Mouse (Mus musculus) limb, embryonic 11.5 days (tissue): ENCODE measurements at regions not wholly inside any gene's neighbourhood (a gene's known extent, or its start where the extent isn't known, plus 50 kb on each side); places are given as distances from the start of the nearest gene placed in this dataset.

Experiments
- ATAC-seq: fragments of 200-750 bp; cut with Nextera tagmentation; 2 replicates; pipeline ENCODE4 v1.8.0; 2017; ENCODE audit warnings: low read depth; ENCODE audit not compliant: insufficient number of reproducible peaks, low FRiP score, low TSS enrichment
- DNase-seq: peaks from one replicate; pipeline ENCODE4 v3.0.0-alpha.2; 2015; ENCODE audit warnings: low spot score
- H3K27ac ChIP-seq: fragments of 300-500 bp; sonication (generic); replicated peaks from 2 replicates; pipeline ENCODE4 v1.5.1; 2014; ENCODE audit warnings: low read depth, mild to moderate bottlenecking, low read length
- H3K27me3 ChIP-seq: fragments of 300-500 bp; sonication (generic); 2 replicates; pipeline ENCODE4 v1.6.1; 2014; ENCODE audit warnings: mild to moderate bottlenecking, low read length, mixed read lengths; ENCODE audit not compliant: control insufficient read depth, insufficient read depth
- H3K36me3 ChIP-seq: fragments of 300-500 bp; sonication (generic); 2 replicates; pipeline ENCODE4 v1.6.1; 2014; ENCODE audit warnings: mild to moderate bottlenecking, low read length, moderate library complexity, mixed read lengths; ENCODE audit not compliant: control insufficient read depth, insufficient read depth
- H3K4me1 ChIP-seq: fragments of 300-500 bp; sonication (generic); 2 replicates; pipeline ENCODE4 v1.6.1; 2014; ENCODE audit warnings: low read length, mixed read lengths; ENCODE audit not compliant: control insufficient read depth, insufficient read depth
- H3K4me2 ChIP-seq: fragments of 300-500 bp; sonication (generic); 2 replicates; pipeline ENCODE4 v1.6.1; 2014; ENCODE audit warnings: low read depth, mild to moderate bottlenecking, moderate library complexity; ENCODE audit not compliant: severe bottlenecking
- H3K4me3 ChIP-seq: fragments of 300-500 bp; sonication (generic); 2 replicates; pipeline ENCODE4 v1.5.1; 2014; ENCODE audit warnings: low read depth, low read length
- H3K9ac ChIP-seq: fragments of 300-500 bp; sonication (generic); 2 replicates; pipeline ENCODE4 v1.6.1; 2014; ENCODE audit warnings: mild to moderate bottlenecking, low read length
- H3K9me3 ChIP-seq: fragments of 300-500 bp; sonication (generic); 2 replicates; pipeline ENCODE4 v1.6.1; 2016; ENCODE audit warnings: low read length; ENCODE audit not compliant: control insufficient read depth
- WGBS: fragments of 180-500 bp; shearing (Covaris S2); extraction: QIAGEN DNeasy Blood & Tissue Kit; methylation state at CpG from one replicate; pipeline ENCODE4 v1.1.7; 2014; 5-methylcytosine and 5-hydroxymethylcytosine counted together

DNA sequence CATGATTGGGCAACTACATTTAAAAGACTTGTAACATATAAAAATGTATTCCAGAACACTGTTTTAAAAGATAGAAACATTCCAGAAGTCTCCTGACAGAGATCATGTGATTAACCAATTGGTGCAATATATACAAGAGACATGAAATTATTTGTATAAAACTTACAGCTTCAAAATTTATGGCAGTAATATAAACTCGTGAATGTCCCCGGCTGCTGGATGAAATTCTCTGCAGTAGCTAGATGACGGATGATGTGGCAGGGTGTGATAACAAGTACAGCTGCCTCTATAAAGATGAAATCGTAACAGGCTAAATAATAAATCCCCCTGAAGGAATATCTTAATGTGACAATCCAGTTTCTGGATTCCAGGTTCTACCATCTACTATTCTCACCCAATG lies 191.0 kb downstream of the Twistnb start:
- WGBS, result 55% methylated on average over 4 of the region's 4 CpGs
- no peaks in the 10 kb centered on the region for H3K4me1 ChIP-seq
- no peak overlapping the region for H3K4me3 ChIP-seq
- DNase-seq (no peak), ATAC-seq (no peak)
- H3K36me3 ChIP-seq, result no peaks in the 10 kb centered on the region
- H3K27me3 ChIP-seq, result no peaks in the 10 kb centered on the region
- no peak overlapping the region for H3K4me2 ChIP-seq
- no peaks in the 10 kb centered on the region for H3K9me3 ChIP-seq
- H3K9ac ChIP-seq, result no peak overlapping the region
- no peak overlapping the region for H3K27ac ChIP-seq

DNA sequence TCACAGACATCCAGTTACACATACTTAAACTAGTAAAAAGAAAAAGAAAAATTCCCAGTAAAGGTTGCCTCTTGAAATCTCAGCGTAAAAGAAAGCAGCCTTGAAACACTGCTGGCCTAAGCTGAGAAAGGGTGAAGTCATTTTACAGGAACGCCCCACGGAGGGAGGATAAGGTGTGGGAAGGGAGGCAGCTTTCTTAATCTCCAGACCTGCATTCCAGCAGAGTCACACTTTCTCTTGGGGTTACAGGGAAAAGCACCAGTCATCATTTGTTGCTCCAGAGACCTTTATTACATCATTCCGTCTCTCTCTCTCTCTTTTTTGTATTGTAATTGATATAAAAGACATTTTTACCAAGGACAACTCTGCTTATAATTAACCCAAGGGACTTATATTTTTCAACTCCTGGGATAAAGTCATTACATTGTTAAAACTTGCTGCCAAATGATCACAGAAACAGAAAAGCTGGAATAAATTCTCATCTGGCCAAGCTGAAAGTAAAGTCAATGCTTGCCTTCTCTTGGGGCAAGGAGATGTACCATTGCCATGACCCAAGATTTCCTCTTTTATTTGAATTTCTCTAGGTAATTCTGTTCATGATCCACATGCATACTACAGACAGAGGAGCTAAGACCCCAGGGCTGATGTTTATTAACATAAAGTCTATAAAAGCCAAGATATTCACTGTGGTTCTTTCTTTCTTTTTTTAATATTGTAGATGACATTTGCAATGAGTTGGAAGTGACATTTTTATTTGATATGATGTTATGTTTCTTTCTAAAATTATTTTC lies 196.9 kb downstream of the Twistnb start:
- Histone ChIP-seq H3K27ac (no peak overlapping the region), H3K36me3 (no peaks in the 10 kb centered on the region), H3K4me2 (no peak overlapping the region), H3K4me1 (no peaks in the 10 kb centered on the region), H3K9me3 (no peaks in the 10 kb centered on the region), H3K27me3 (no peaks in the 10 kb centered on the region), H3K4me3 (no peak overlapping the region), H3K9ac (no peak overlapping the region)
- no peak for DNase-seq
- ATAC-seq, result no peak
- WGBS, result 70% methylated on average over 4 of the region's 4 CpGs

DNA sequence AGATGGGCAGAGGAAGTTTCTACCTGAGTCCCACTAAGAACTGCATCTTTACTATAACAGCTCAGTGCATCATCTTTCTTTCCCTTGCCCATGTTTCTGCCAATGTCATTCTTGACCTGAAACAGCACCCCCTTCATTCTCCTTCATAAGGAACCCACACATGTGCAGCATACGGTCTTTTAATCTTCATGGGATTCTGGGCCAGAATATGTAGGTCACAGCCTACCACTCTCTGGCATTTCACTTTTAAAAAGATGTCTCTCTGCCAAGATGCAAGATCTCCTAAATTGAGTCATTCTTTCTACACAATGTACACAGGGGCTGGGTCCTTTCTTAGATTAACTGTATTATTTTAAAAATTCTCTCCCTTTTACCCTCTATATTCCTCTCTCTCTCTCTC lies 223.2 kb downstream of the Twistnb start:
- Histone ChIP-seq H3K4me1 (no peaks in the 10 kb centered on the region), H3K4me2 (no peak overlapping the region), H3K9ac (no peak overlapping the region), H3K27me3 (no peaks in the 10 kb centered on the region), H3K36me3 (no peaks in the 10 kb centered on the region), H3K4me3 (no peak overlapping the region), H3K9me3 (no peaks in the 10 kb centered on the region), H3K27ac (no peak overlapping the region)
- 86% methylated on average over 1 of the region's 1 CpGs for WGBS
- no peak for ATAC-seq
- no peak for DNase-seq

DNA sequence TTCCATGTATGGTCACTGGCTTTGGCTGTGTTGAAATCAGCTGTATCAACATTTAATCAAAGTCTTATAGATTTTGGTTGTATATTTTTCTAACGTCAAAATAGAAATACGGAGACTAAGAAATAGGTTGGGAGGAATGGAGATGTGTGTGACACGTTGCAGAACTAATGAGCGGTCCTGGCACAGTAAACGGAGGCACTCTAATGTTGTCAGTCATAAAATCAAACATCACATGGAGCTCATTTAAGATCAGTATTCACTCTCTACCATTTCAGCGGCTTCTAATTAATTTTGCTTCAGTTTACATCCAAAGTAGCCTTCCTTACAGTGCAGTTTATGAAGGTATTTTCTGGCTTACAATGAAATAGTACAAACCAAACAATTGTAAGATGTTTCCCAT lies 246.1 kb downstream of the Twistnb start:
- Histone ChIP-seq H3K4me1 (no peaks in the 10 kb centered on the region), H3K9me3 (no peaks in the 10 kb centered on the region), H3K27ac (no peak overlapping the region), H3K27me3 (no peaks in the 10 kb centered on the region), H3K9ac (no peak overlapping the region), H3K4me3 (no peak overlapping the region), H3K36me3 (no peaks in the 10 kb centered on the region), H3K4me2 (no peak overlapping the region)
- DNase-seq (no peak), ATAC-seq (no peak)
- 61% methylated on average over 6 of the region's 6 CpGs for WGBS

DNA sequence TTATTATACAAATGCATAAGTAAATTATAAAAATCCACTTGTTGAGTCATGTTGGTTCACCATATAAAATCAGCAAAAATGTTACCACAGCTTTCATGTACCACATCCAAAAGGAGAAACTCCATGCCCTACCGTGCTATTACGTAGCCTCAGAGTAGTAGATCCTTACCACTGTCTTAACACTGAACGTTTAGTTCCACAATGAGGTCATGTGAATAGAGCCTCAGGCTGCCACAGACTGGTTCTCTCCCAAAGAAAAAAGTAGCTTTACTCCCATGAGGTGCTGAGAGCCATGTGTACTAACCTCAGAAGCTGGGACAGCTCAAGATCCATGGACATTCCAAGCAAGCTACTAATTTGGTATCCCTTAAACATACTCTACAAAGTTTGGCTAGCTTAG lies 235.4 kb upstream of the Ferd3l start:
- Histone ChIP-seq H3K27ac (no peak overlapping the region), H3K9me3 (no peaks in the 10 kb centered on the region), H3K4me2 (no peak overlapping the region), H3K4me1 (no peaks in the 10 kb centered on the region), H3K9ac (no peak overlapping the region), H3K4me3 (no peak overlapping the region), H3K27me3 (no peaks in the 10 kb centered on the region), H3K36me3 (no peaks in the 10 kb centered on the region)
- ATAC-seq (no peak), DNase-seq (no peak)
- 89% methylated on average over 3 of the region's 3 CpGs for WGBS

- Histone ChIP-seq H3K27me3 (no peaks in the 10 kb centered on the region), H3K9ac (no peak overlapping the region), H3K4me1 (0 out of 2 replicates have a peak, but pooled peaks cover 4% of the 10 kb centered on the region), H3K9me3 (no peaks in the 10 kb centered on the region), H3K4me3 (no peak overlapping the region), H3K4me2 (no peak overlapping the region), H3K36me3 (no peaks in the 10 kb centered on the region), H3K27ac (no peak overlapping the region)
- DNase-seq (no peak), ATAC-seq (no peak)
- 80% methylated on average over 3 of the region's 3 CpGs for WGBS
Measured at GRCm38 (mm10) chr12:33714392-33714791, 213.8 kb upstream of the Ferd3l start.

GRCm38 (mm10) chr12:33715997-33716396 lies 212.2 kb upstream of the Ferd3l start:
- no peak overlapping the region for H3K4me2 ChIP-seq
- no peak overlapping the region for H3K4me3 ChIP-seq
- H3K27ac ChIP-seq, result no peak overlapping the region
- H3K4me1 ChIP-seq, result 0 out of 2 replicates have a peak, but pooled peaks cover 4% of the 10 kb centered on the region
- H3K9ac ChIP-seq, result no peak overlapping the region
- no peak for DNase-seq
- no peak for ATAC-seq
- H3K27me3 ChIP-seq, result no peaks in the 10 kb centered on the region
- 99% methylated on average over 2 of the region's 2 CpGs for WGBS
- H3K9me3 ChIP-seq, result no peaks in the 10 kb centered on the region
- H3K36me3 ChIP-seq, result no peaks in the 10 kb centered on the region

DNA sequence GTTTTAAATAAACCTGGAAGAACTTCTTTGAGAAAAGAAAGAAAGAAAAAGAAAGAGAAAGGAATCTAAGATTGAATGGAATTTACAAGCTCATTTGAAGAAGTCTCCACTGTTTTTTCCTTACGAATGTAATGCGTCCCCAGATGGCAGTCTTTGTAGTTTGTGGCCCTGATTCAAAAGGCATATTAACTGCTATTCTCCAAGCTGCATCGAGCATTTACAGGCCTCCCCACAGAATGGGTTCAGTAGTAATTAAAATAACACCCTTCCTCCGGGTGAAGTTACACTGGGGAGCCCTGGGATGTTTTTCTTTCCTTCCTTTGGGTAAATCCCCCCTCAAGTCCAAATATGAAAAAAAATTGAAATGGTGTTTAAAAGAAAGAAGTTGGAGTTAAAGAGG lies 211.2 kb upstream of the Ferd3l start:
- Histone ChIP-seq H3K4me1 (0 out of 2 replicates have a peak, but pooled peaks cover 4% of the 10 kb centered on the region), H3K4me3 (no peak overlapping the region), H3K9ac (no peak overlapping the region), H3K27me3 (no peaks in the 10 kb centered on the region), H3K9me3 (no peaks in the 10 kb centered on the region), H3K27ac (no peak overlapping the region), H3K4me2 (no peak overlapping the region), H3K36me3 (no peaks in the 10 kb centered on the region)
- ATAC-seq (no peak), DNase-seq (no peak)
- 31% methylated on average over 4 of the region's 4 CpGs for WGBS
